Mouse (Mus musculus): ENCODE measurements around the gene Egfl8.

Egfl8 gene

DNA sequence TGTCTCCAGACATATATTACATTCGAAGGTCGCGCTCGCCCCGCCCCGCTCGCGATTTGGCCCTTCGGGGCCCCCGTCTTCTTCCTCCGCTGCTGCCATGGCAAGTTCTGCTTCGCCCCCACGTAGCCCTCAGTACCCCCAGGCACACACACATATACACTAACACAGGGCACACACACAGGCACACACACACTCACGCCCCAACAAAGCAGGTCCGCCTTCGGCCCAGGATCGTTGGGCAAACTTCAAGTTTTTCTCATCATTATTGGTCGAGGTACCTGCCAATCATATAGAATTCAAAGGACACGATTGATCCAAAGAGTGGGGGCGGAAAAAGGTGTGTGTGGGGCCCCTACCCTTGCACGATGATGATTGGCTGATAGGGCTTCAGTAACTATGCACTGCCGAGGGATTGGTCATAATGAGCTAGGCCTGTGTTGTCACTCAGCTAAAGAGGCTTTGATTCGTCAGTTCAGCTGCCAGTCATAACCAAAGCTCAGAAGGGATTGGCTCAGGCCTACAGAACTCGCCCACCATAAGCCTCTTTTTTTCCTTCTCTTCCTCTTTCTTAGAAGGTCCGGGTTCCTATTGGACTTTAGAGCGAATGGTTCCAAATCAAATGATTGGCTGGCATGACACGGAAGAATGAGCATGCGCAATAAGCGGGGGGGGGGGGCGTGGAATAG is 12.3 kb downstream of the Egfl8 start, which contains the start of gene Rnf5:
Gene Rnf5 (minus strand): TSS at position 316 of the 686 bp plus-strand sequence.
- in situ Hi-C loops (cut with MboI, MseI) = loop anchor here (10.0 kb wide), 1 partner anchor 569 kb away; the partner anchor contains the start of genes Col11a2, Rxrb and Slc39a7

DNA sequence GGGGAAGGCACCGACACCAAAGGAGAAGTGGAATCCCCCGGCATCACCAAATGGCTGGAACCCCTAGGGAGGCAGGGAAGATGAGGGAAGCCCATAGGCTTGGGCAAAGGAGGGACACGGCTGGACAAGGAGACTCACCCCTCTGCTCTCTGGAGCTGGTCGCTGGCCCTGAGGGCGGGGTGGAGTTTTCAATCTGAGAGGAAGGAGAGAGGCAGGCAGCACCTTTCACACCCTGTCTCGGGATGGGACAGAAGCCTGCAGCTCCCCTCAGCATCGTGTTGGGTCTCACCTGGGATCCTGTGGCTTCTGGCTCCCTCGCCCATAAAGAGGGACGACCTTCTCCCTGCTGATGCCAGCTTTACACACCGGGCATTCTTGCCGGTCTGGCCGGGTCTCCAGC is 14.0 kb downstream of the Egfl8 start:
- in situ Hi-C loops (cut with MboI, MseI) = loop anchor here (10.0 kb wide), 1 partner anchor 567 kb away; the partner anchor contains the start of genes Col11a2, Rxrb and Slc39a7

DNA sequence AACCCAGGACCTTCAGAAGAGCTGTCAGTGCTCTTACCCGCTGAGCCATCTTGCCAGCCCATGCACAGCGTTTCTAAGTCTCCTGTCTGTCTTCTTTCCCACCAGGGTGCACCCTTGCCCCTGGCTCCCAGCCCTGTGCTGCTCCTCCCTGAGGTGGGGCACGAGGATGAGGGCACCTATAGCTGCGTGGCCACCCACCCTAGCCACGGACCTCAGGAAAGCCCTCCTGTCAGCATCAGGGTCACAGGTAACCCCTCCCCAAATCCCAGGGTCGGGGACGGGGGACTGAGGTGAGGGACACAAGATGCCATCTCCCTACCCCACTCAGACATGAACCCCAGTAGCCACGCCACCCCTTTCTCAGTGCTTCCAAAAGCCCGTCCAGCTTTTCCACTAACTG is 15.9 kb downstream of the Egfl8 start:
- in situ Hi-C loops (cut with MboI, MseI) = loop anchor here (10.0 kb wide), 1 partner anchor 565 kb away; the partner anchor contains the start of genes Col11a2, Rxrb and Slc39a7

DNA sequence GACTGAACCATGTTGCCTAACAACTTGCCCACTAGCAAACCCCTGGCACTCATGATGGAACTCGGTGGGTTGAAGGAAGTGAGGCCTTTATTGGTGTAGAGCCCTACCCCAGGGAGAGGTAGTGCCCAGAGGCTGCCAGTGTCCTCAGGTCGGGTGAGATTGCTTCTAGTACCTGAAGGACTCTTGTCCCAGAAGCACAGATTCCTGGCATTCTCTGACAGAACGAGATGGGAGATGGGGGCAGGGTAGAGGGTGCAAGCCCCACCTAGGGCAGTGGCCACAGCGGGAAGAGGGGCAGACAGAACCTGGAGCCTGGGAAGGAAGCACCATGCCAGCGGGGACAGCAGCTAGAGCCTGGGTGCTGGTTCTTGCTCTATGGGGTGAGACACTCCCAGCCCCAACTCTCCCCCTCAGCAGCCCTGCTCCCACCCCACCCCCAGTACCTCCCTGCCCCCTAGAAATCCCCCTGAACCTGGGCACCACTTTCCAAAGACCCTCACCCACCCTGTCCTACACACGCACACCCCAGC is 18.1 kb downstream of the Egfl8 start, which contains the start of gene Ager:
Gene Ager (plus strand): TSS at position 297 of the 530 bp plus-strand sequence.
- in situ Hi-C loops (cut with MboI, MseI) = no loop called here

DNA sequence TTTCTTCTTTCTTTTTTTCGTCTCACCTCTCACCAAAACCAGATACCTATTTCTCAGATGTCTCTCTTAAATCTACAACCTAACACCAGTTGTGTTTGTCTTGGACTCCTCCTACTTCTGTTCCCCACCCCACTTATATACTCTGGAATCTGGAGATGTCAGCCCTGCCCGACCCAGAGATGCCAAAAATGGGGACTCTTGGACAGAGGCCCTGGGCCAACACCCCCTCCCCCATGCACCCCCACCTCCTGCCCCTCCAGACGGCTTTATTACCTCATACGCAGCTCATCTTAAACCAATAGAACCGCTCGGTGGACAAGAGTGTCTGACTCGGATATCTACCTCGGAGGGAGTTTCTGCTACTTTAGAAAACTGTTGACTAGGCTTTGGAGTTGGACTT is 19.7 kb downstream of the Egfl8 start:
- in situ Hi-C loops (cut with MboI, MseI) = no loop called here

DNA sequence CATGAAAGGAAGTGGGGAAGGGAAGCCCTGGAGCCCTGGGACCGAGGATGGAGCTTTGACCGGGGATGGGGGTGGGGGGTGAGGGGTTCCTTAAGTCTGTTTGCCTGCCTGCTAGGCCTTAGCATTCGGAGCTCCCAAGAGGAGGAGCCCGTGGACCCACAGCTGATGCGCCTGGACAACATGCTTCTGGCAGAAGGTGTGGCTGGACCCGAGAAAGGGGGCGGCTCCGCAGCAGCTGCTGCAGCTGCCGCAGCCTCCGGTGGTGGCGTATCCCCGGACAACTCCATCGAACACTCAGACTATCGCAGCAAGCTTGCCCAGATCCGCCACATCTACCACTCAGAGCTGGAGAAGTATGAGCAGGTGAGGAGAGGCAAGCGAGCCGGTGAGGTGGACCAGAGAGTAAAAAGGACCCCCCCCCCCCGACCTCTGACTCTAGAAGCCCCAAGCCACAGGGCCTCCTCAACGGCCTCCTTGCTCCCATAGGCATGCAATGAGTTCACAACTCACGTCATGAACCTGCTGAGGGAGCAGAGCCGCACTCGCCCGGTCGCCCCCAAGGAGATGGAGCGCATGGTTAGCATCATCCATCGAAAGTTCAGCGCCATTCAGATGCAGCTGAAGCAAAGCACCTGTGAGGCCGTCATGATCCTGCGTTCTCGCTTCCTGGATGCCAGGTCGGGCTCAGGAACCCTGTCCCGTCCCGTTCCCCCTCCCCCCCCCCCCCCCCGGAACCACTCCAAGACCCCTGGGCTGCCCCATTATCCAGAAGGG is 21.8 kb downstream of the Egfl8 start:
- in situ Hi-C loops (cut with MboI, MseI) = no loop called here

DNA sequence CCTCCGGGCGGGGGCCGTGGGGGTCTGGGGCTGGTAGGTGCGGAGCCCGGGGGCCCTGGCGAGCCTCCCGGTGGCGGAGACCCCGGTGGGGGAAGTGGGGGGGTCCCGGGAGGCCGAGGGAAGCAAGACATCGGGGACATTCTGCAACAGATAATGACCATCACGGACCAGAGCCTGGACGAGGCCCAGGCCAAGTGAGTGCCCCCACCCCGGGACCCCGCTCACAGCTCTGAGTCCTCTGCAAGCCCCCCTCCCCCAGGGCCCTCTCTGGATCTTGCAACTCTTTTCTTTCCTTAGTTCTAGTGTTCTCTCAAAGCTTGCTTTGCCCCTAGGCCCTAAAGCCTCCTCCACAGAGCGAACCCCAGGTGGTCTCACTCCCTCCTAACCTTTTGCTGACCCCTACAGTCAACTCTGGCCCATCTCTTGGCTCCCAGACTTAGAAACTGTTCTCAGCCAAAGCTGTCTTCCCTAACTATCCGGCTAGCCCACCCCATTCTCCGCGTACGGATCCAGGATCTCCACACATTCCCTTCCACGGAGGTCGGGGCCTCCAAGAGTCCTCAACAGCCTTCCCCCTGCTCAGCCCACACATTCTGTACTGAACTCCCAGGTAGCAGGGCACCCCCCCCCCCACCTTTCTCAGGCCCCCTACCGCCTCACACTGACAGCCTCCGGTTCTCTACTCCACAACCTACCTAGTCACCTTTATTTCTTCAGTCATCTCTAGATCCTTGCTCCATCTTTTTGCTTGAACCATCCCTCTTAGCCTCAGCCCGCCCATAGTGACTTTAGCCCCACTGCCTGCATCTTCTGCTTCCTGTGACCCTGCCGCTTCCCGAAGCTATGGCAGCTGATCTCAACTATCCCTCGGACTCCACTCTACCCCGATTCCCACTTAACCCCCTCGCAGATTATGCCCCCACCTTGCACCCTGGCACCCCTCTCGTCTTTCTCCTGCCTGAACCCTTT is 22.9 kb downstream of the Egfl8 start:
- in situ Hi-C loops (cut with MboI, MseI) = no loop called here

DNA sequence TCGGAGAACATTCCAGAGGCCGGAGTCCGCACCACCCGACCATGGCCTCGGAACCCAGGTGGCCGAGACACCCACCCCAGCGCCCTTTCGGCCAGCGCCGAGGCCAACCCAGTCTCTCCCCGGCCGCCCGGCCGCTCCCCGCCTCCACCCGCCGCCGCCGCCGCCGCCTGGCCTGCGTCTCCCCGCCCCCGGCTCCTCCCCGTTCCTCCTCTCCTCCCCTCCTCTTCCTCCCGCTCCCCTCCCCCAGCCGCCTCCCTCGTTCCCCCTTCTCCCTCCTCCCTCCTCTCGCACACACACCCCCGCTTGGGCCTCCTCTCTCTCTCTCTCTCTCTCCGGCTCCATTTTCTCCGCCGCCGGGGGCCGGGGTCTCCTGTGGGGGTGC is 23.8 kb downstream of the Egfl8 start:
- in situ Hi-C loops (cut with MboI, MseI) = no loop called here

DNA sequence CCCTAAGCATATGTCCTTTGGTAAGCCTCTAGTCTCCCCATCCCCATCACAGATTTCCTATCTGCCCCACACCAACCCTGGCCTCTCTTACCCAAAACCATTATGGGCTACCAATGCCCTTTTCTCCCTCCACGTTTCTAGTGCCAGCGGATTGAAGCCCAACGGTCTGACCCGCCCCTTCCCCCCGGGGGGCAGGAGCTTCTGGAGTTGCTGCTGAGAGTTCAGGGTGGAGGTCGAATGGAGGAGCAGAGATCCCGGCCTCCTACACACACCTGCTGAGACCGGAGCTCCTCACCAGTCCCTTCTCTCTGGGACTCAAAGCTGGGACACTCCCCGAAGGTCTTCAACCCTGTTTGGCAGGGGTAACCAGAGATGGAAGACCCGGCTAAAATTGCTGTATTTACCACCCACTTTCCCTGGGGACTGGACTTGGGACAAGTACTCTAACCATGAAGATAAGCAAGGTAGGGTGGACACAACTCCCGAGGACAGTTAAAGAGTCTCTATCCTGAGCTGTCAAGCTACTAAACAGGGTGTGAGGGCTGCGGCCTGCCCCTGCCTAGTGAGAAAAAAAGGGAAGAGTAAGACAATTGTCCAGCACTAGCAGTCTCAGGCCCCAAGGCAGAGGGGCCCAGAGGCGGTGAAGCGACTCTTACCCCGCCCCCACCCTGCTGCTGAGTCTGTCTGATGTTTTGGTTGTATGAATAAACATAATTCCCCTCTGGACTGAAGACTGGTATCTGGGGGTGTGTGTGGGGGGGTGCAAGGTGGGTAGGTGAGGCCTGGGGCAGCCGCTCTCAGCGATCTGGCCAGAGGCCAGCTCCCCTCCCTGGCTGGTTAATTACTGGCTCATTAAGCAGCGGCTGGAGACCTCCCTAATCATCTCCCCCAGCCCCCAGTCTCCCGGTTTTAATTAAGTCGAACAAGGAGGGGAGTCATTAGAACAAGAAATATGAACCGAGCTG is 24.5 kb downstream of the Egfl8 start, which contains the start of gene Pbx2:
Gene Pbx2 (plus strand): TSS at position 238 of the 965 bp plus-strand sequence.
- in situ Hi-C loops (cut with MboI, MseI) = no loop called here

DNA sequence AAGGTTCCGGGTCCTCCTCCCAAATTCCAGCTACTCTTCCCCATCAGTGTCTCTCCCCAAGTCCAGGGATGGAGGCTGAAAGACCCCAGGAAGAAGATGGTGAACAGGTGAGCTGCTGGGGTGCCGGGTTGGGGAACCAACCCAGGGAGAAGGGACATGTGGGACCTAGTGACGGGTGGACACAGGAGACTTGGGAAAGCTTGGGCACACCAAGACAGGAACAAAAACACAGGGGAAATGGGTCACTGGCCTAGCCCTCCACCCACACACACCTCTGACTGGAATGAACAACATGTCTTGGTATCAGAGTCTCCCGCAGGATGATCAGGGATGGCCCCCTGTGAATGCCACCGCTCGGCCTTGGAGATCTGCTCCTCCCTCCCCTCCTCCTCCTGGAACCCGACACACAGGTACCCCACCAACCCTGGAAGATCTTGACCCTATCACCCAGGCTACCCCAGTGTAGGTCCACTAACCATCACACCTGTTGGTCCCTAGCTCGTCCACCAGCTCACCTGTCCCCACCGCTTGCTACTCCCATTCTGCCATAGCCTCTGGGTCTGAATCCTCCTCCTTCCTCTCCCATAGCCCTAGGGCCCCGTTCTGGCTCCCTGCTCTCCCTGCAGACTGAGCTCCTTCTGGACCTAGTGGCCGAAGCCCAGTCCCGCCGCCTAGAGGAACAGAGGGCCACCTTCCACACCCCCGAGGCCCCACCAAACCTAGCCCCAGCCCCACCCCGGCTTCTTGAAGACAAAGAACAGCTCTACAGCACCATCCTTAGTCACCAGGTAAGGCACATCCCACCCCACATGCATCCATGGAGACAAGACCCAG is 25.4 kb downstream of the Egfl8 start:
- in situ Hi-C loops (cut with MboI, MseI) = no loop called here

DNA sequence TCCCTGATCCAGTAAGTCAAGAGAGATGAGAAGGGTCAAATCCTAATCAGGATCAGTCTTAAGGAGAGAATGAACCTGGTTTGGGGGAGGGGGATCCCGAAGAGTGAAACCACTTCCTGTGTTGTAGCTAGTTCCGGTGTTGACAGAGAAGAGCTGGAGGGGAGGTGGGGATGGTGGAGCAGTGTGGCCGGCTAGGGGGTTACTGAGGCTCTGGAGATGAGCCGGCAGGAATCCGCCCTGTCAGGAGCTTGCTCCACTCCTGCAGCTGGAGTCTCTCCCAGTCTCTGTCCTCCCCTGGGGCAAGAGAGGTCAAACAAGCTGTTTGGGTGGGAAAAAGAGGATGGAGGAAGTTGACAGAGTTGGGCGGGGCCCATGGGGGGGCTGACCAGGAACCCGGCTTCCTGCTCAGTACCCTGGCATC is 26.1 kb downstream of the Egfl8 start, which contains the start of gene Gpsm3:
Gene Gpsm3 (plus strand): TSS at position 126 of the 421 bp plus-strand sequence.
- in situ Hi-C loops (cut with MboI, MseI) = no loop called here

DNA sequence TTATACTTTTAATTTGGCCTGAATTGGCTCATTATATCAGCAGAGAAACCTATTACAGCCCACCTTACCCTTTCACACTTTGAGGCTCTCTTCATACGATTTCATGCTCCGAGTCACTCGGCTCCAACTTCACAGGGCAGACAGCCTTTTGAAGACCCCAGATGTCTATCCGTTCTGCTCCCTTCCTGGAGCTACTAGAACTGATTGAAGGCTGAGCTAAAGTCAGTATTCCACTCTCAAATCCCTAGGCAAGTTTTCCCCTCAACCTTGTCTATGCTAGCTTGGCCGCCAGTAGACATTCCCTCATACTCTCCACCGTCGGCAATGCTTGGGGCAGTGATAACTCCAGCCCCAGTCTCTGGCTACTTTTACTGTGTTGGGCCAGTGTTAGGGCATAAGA is 26.6 kb downstream of the Egfl8 start:
- in situ Hi-C loops (cut with MboI, MseI) = no loop called here

DNA sequence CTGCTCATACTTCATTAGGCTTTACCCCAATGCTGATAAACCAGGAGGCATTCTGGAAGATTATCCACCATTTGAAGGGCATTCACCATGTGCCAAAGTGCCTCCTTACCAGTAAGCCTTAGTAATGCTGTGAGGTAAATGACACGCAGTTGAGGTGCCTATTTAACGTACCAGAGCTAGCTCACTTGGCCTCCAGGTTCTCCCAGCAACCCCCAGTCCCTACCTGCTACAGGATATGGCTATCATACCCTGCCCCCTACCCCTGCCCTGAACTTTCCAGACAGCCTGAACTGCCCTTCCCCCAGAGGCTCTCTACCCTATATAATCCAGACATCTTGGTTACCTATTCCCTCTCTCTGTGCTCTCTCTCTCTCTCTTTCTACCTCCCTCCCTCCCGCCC is 27.0 kb downstream of the Egfl8 start:
- in situ Hi-C loops (cut with MboI, MseI) = no loop called here

DNA sequence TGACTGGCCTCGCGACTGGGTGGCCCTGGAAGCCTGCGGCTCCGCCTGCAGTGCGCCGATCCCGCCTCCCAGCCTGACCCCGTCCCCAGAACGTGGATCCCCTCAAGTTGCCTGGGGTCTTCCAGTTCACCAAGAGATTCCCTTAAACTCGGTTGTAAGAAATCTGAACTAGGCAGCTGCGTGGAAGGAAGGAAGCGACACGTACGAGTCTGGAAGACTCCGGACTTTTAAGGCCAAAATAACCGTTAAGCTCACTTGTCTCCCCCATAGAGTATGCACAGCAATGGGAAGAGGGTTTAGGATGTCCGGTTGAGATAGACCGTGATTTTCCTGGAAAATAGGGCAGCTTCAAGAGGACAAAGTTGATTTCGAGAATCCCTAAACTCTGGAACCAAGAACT is 28.0 kb downstream of the Egfl8 start:
- in situ Hi-C loops (cut with MboI, MseI) = no loop called here

DNA sequence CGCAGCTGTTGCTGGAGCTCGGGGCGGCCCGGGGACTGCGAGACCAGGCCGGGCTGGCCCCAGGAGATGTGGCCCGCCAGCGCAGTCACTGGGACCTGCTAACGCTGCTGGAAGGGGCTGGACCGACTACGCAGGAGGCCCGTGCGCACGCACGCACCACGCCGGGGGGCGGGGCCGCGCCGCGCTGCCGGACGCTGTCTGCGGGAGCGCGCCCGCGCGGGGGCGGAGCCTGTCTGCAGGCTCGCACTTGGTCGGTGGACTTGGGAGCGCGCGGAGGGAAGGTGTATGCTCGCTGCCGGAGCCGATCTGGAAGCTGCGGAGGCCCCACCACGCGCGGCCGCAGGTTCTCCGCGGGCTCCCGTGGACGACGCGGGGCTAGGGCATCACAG is 28.4 kb downstream of the Egfl8 start:
- in situ Hi-C loops (cut with MboI, MseI) = no loop called here

DNA sequence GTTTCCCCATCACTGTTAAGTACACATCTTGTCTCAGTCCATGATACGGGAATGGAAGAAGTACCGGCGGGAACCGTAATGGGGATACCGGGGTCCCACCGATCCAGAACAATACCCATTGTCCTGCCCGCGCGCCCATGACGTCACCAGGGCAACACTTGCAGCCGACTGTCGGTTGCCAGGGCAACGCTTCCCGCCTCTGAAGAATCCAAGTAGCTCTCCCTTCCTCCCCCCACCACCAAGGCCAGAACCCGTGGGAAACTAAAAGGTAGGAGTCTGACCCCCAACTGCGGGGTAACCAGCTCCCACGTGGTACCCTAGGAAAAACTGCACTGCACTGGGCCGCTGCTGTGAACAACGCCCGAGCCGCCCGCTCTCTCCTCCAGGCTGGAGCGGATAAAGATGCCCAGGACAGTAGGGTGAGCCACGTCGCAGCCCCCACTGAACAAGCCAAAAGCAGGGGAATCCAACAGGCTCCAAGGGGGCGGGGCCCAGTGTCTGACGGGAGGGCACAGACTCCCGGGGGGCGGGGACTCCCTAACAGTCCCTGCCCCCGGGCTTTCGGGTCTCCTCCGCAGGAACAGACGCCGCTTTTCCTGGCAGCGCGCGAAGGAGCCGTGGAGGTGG is 28.9 kb downstream of the Egfl8 start:
- in situ Hi-C loops (cut with MboI, MseI) = no loop called here

DNA sequence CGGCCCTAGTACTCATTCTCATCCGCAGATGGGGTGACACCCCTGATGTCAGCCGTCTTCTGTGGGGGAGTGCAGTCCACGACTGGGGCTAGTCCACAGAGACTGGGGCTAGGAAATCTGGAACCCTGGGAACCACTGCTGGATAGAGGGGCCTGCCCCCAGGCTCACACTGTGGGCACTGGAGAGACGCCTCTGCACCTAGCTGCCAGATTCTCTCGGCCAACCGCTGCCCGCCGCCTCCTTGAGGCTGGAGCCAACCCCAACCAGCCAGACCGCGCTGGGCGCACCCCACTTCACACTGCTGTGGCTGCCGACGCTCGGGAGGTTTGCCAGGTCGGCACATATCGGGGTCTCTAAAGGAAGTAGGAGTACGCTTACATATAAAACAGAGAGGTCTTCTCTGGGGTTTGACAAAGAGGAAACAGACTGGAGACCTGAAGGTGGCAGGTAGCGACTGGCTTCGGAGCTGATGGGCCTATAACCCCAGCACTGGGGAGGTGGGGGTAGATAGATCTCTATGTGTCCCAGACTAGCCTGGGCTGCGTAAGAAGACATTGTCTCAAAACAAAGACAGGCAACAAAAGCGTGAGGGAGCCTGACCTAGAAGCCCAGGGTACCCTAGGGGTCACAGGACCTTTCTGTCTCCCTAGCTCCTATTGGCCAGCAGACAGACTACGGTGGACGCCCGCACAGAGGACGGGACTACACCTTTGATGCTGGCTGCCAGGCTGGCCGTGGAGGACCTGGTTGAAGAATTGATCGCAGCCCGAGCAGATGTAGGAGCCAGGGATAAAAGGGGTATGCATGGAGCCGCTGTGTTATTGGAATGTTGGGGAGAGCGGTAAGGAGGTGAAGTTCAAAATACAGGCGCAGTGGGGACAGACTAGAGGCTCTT is 29.6 kb downstream of the Egfl8 start:
- in situ Hi-C loops (cut with MboI, MseI) = no loop called here

DNA sequence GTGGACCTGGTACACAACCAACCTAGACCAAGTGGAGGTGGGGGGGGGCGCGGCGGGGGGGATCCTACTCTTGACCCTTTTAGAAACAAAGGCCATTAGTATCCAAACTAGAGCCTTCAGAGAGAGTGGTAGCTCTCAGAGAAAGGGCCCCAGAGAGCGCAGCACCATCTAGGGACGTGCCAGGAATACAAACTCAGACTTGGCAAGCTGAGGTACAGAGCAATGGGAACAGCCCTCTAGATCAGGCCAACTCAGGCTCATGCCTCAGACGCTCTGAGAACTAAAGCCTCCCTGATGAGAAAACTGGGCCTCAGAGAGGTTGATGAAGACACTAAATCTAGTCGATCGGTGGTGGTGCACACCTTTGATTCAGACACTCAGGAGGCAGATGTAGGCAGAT is 30.6 kb downstream of the Egfl8 start:
- in situ Hi-C loops (cut with MboI, MseI) = no loop called here

Measured in T-helper 1 cell (primary cell).